Mouse (Mus musculus) embryonic stem cell, embryonic (primary cell): ENCODE measurements at regions not wholly inside any gene's neighbourhood (a gene's known extent, or its start where the extent isn't known, plus 50 kb on each side); places are given as distances from the start of the nearest gene placed in this dataset.

Experiments
- CTCF ChIA-PET, 4 experiments: fragments of 300-600 bp in 2 of 4; fragments of 350-600 bp in 2 of 4; sonication (Branson Sonifier 250); formaldehyde crosslinking; loops; one replicate each; lab custom pipeline; 2022; ENCODE audit warnings: inconsistent platforms in 2 of 4; lab: Charles Lee
- POLR2A ChIA-PET, 4 experiments: fragments of 300-600 bp in 2 of 4; fragments of 350-600 bp in 2 of 4; sonication (Branson Sonifier 250); formaldehyde crosslinking; loops; one replicate each; lab custom pipeline; 2022; ENCODE audit warnings: antibody characterized with exemption in 4 of 4, inconsistent platforms in 1 of 4; lab: Charles Lee

DNA sequence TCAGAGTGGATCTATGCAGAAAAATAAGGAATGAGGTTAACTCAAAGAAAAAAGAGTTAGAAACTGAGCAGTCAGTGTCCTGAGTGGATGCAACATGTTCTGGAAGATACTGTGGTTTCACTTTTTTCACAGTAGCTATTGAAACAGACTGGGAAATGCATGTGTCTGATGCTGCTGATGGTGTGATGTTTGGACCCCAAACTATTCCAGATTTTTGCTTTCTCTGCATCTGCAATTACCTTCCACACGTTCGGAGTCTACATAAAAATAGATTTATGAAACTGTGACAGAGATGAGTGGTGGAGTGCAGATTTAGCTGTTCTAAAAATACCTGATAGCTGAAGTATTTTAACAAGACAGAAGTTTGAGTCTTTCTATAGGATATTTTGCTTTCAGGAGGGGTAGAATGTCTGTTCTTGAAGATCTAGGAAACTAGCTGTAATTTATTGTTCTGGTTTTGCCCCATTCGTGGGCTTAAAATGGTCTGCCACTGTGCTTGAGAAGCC lies 545.3 kb downstream of the Stim2 start:
- CTCF ChIA-PET: no interaction called here

DNA sequence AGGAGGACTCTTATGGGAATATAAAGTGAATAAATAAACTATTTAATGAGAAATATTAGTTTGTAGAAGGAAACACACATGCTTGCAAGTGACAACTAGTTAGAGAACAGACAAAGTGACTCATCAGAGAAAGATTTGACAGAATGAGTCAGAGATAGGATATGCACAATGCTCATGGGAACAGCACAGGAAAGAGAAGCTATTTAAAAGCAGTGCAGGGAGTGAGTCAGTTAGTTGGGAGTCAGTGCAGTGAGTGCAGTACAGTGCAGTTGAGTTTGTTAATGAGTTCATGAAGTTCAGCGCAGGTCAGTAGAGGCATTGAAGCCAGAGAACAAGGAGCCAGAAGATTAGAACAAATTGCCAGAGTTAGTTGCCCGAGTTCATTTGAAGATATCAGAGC lies 580.2 kb downstream of the Stim2 start:
- POLR2A ChIA-PET: no interaction called here
- CTCF ChIA-PET: no interaction called here

More for the DNA sequence above, 545.3 kb downstream of the Stim2 start:
- POLR2A ChIA-PET: no interaction called here

DNA sequence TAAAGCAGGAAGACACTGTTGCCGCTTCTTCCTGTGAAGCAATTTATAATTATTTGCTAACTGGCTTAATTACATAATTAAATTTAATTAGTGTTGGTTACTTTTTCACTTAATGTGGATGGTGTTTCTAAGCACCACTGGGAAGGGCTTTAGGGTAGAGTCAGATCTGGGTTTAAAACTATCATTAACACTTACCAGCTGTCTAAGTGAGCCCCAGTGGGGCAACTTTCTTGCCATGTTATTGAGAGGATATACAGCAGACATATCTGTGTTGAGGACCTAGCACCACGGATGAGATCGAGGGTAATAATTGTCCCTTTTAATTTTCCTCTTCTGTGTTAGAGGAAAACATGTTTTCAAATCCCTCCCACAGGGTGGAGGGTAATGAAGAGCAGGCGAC lies 581.2 kb downstream of the Stim2 start:
- ChIA-PET CTCF (no interaction called here), POLR2A (no interaction called here)

DNA sequence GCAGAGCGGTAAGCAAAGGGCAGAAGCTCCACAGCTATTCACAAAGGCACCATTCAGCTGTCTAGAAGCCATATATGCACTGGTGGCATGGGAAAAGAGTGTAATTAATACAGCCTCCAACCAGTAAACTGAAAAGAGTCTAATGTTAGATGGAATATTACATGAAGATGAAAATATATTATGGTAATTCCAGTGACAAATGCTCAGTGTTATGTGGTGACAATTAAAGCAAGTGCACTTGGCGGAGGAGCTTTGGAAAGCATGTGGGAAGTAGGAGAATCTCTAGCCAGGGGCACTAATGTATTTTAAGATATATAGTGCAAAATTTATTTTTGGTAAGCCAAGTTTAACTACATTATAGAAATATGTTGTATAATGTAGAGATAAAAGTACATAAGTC lies 583.9 kb downstream of the Stim2 start:
- CTCF ChIA-PET: no interaction called here
- POLR2A ChIA-PET: no interaction called here

DNA sequence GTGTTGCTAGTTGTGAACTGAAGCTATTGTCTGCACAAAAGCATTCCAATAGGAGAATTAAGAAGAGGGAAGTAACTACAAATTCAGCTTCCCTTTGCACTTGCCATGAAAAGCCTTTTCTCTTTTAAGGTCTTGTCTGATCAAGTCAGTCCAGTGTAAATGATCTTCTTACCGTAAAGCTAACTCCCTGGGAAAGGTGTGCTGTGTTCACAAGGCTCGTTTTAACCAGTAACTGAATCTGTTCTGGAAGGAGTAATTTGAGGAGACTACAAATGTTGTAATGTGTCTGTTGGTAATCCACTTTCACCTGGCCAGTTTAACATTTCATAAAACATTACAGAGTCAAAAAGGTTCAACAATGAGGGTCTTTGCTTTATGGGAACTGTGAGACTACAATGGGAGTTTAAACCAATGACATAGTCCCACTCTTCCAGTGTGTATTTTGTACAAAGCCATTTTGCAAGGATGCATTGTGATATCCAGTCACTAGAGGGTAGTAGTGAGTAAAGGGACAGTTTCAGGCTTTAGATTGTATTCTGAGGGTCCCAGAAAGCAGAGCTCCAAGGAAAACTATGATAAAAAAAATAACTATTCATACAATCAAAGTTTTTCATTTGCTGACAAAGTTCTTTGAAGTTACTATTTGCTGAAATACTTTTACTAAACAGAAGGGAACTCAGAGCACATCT lies 590.2 kb downstream of the Stim2 start:
- CTCF ChIA-PET: interaction anchor here in 1 of 4 experiments (0.6 kb wide), 2 partner anchors 9 to 30 kb away, joined by 3 to 4 read pairs; no protein-coding TSS in a partner anchor
- POLR2A ChIA-PET: no interaction called here

DNA sequence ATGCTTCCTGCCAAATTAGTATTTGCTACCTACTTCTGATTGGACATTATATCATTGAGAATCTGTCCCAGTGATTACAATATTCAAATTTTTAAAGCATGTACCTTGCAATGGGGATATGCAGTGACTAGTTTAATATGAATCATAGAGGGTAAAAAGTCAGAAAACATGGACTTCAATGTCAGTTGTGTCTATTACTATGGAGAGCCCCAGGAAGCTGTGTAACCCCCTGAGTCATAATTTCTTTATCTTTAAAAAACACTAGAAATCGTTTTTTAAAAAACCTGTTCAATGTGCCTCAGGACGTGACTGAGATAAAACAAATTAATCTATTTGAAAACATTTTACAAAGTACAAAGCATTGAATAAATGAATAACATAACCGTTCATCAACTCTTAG lies 612.7 kb downstream of the Stim2 start:
- POLR2A ChIA-PET: no interaction called here
- CTCF ChIA-PET: no interaction called here

DNA sequence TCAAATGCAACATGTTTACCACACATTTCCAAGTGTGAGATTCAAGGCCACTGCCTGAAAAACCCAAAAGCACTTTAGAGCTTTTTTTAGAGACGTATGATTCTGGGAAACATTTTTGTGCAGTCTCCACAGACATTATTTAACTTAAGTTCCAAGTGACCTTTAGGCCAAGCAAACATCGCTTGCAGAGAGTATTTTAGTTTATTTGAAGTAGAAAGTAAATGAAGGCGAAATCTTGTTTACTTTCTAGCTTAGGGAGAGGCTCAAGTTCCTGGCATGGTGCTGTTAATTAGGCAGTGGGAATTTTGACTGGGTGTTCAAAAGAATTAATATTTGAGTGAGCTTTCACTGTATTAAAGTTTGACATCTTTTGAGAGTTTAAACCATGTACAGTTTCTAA lies 624.4 kb downstream of the Stim2 start:
- POLR2A ChIA-PET: no interaction called here
- CTCF ChIA-PET: no interaction called here

DNA sequence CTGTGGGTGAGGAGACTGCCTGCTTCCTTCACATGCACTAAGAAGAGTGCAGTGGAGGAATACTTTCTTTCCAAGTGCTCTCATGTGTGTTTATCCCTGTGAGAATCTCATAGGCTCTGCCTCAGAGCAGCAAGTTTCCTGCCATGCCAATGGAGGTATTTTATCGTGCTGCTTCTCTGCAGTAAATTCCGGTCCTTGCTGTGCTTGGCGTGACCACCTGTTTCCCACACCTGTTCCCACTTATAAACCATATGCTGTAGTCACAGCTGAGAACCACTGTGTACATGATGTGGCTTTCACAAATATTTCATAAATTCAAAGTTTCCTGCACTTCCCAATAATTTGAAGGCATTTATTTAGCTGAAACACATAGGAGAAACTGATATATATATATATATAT lies 634.0 kb downstream of the Stim2 start:
- CTCF ChIA-PET: no interaction called here
- POLR2A ChIA-PET: no interaction called here
